Comparison of ENCODE assay signal across 8 mouse cellular contexts in the genomic region with DNA sequence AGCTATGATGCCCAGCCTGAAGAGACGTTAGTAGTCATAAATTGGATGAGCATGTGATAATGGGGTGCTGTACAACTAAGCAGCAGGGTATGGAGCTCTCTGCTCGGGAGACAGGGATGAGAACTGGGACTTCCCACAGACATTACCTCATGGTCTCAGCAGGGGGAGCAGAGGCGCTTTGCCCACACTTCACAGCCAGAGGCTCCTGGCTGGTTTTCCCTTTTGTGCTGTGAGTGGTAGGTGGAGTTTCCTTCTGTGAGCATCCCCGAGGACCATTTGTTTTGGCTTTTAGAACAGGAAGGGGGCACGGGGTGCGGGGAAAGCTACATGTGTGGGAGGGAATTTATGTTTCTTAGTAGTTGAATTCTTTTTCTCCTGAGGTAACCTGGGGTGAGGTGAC.
DNase-seq lines count a peak whose midpoint lies in the region; ATAC-seq and TF ChIP-seq lines count a peak whose summit lies in the region.

No protein-coding gene starts in this region.

- no peaks in the 10 kb centered on the region for H3K36me3 ChIP-seq in forebrain, embryonic 11.5 days (ENCODE audit: control insufficient read depth, insufficient read depth, low read length)
- no peaks in the 10 kb centered on the region for H3K36me3 ChIP-seq in heart, embryonic 15.5 days
- H3K36me3 ChIP-seq in liver, embryonic 14.5 days (replicated peaks; ENCODE audit: control insufficient read depth, insufficient read depth, low read depth), result no peaks in the 10 kb centered on the region
- H3K36me3 ChIP-seq in neural tube, embryonic 12.5 days, result no peaks in the 10 kb centered on the region

- no peak overlapping the region for H3K4me3 ChIP-seq in forebrain, embryonic 11.5 days (ENCODE audit: low read depth, low read length)
- H3K4me3 ChIP-seq in heart, embryonic 15.5 days, result peak overlapping the region; percentile 44
- H3K4me3 ChIP-seq in liver, embryonic 14.5 days (ENCODE audit: insufficient read depth in 1 of 2, low read depth in 2 of 2, low read length in 2 of 2), result no peak overlapping the region
- H3K4me3 ChIP-seq in neural tube, embryonic 12.5 days, result no peak overlapping the region

- peak overlapping the region; percentile 44; the same call in 1 of the 2 replicates for H3K4me2 ChIP-seq in forebrain, embryonic 11.5 days (ENCODE audit: low read depth, low read length, severe bottlenecking)
- H3K4me2 ChIP-seq in heart, embryonic 15.5 days, result peak overlapping the region; percentile 78
- H3K4me2 ChIP-seq in liver, embryonic 14.5 days (ENCODE audit: low read depth), result peak overlapping the region; percentile 41
- H3K4me2 ChIP-seq in neural tube, embryonic 12.5 days (replicated peaks), result peak overlapping the region; percentile 59

- no peak overlapping the region for H3K27ac ChIP-seq in forebrain, embryonic 11.5 days (ENCODE audit: low read depth, low read length)
- peak overlapping the region; percentile 84 for H3K27ac ChIP-seq in heart, embryonic 15.5 days
- H3K27ac ChIP-seq in liver, embryonic 14.5 days, result no peak overlapping the region
- H3K27ac ChIP-seq in neural tube, embryonic 12.5 days, result no peak overlapping the region

- ATAC-seq in forebrain, embryonic 11.5 days (replicated peaks; ENCODE audit: low FRiP score), result peak; percentile 47
- peak; percentile 58 for ATAC-seq in heart, embryonic 15.5 days (replicated peaks; ENCODE audit: insufficient number of reproducible peaks, insufficient read depth, low FRiP score, low read depth)
- no peak for ATAC-seq in liver, embryonic 14.5 days (ENCODE audit: insufficient read depth)
- peak; percentile 63 for ATAC-seq in neural tube, embryonic 12.5 days (ENCODE audit: low FRiP score, low read depth)
- no peak for ATAC-seq in CD4-positive, CD25-positive, alpha-beta regulatory T cell, adult 4 months

- TF ChIP-seq EP300 in liver, embryonic 14.5 days (IDR thresholded peaks at IDR 0.05; ENCODE audit: low read depth), result no peak

- peak; percentile 48 for TF ChIP-seq CTCF in liver, embryonic 14.5 days (IDR thresholded peaks at IDR 0.05; ENCODE audit: low read depth)

- H3K27me3 ChIP-seq in forebrain, embryonic 11.5 days (ENCODE audit: control insufficient read depth, insufficient read depth, low read length), result no peaks in the 10 kb centered on the region
- H3K27me3 ChIP-seq in heart, embryonic 15.5 days, result no peaks in the 10 kb centered on the region
- H3K27me3 ChIP-seq in liver, embryonic 14.5 days (ENCODE audit: control insufficient read depth, insufficient read depth, low read length), result no peaks in the 10 kb centered on the region
- H3K27me3 ChIP-seq in neural tube, embryonic 12.5 days (replicated peaks), result no peaks in the 10 kb centered on the region

- H3K4me1 ChIP-seq in forebrain, embryonic 11.5 days (replicated peaks; ENCODE audit: control insufficient read depth, insufficient read depth, low read length), result peaks cover 5% of the 10 kb centered on the region; the same call in 1 of the 2 replicates
- H3K4me1 ChIP-seq in heart, embryonic 15.5 days (replicated peaks), result peaks cover 21% of the 10 kb centered on the region
- no peaks in the 10 kb centered on the region for H3K4me1 ChIP-seq in liver, embryonic 14.5 days (replicated peaks; ENCODE audit: control insufficient read depth in 2 of 2, insufficient read depth in 2 of 2, low read length in 1 of 2)
- H3K4me1 ChIP-seq in neural tube, embryonic 12.5 days, result peaks cover 17% of the 10 kb centered on the region; the same call in 1 of the 2 replicates

- WGBS in forebrain, embryonic 11.5 days, result 7% methylated on average over 6 of the region's 6 CpGs
- WGBS in heart, embryonic 15.5 days, result 4% methylated on average over 6 of the region's 6 CpGs
- WGBS in liver, embryonic 14.5 days (ENCODE audit: insufficient replicate concordance), result 4% methylated on average over 6 of the region's 6 CpGs
- under 1% methylated on average over 6 of the region's 6 CpGs for WGBS in neural tube, embryonic 12.5 days

- DNase-seq in A20 (ENCODE audit: low read depth, low spot score), result peak; percentile 19
- DNase-seq in adrenal gland, postnatal 10 days, result peak; percentile 74
- peak; percentile 75 for DNase-seq in forebrain, embryonic 11.5 days (ENCODE audit: low spot score)
- peak; percentile 84 for DNase-seq in kidney, postnatal 10 days
- no peak for DNase-seq in liver, embryonic 14.5 days (ENCODE audit: low read depth in 3 of 3, low spot score in 3 of 3)

- no peak overlapping the region for H3K9ac ChIP-seq in forebrain, embryonic 11.5 days (ENCODE audit: low read length)
- H3K9ac ChIP-seq in heart, embryonic 15.5 days, result no peak overlapping the region; the same call in 1 of the 2 replicates
- H3K9ac ChIP-seq in liver, embryonic 14.5 days (replicated peaks), result no peak overlapping the region
- no peak overlapping the region for H3K9ac ChIP-seq in neural tube, embryonic 12.5 days

- H3K9me3 ChIP-seq in forebrain, embryonic 11.5 days (ENCODE audit: control insufficient read depth, low read length), result no peaks in the 10 kb centered on the region; the same call in 1 of the 2 replicates
- no peaks in the 10 kb centered on the region for H3K9me3 ChIP-seq in heart, embryonic 15.5 days (replicated peaks)
- H3K9me3 ChIP-seq in liver, embryonic 14.5 days (ENCODE audit: control insufficient read depth, low read length), result no peaks in the 10 kb centered on the region
- no peaks in the 10 kb centered on the region for H3K9me3 ChIP-seq in neural tube, embryonic 12.5 days

Comparison
In these comparisons a context has a peak if more than half of its experiments do, and no peak if none do; other contexts are left out.
1. DNase-seq: peak in A20 (single experiment), adrenal gland, postnatal 10 days (single experiment), forebrain, embryonic 11.5 days (single experiment) and kidney, postnatal 10 days (single experiment); none in liver, embryonic 14.5 days (0 of 3).
2. ATAC-seq: peak in forebrain, embryonic 11.5 days (single experiment), heart, embryonic 15.5 days (single experiment) and neural tube, embryonic 12.5 days (single experiment); none in liver, embryonic 14.5 days (single experiment) and CD4-positive, CD25-positive, alpha-beta regulatory T cell, adult 4 months (single experiment).
3. Peak in every context shown above with its lines, with median percentiles within 50 percentile points of each other: H3K4me2 ChIP-seq.